ENCODE assay signal across 23 mouse cellular contexts in genomic region chr2:109936410-109936755, GRCm38 (mm10). TPM values are rescaled to one million over a fixed set of nuclear protein-coding genes. Genes with fewer than 3 reads are reported as not detected.
DNase-seq lines count a peak whose midpoint lies in the region; ATAC-seq and TF ChIP-seq lines count a peak whose summit lies in the region.
"Had no signal": no experiment of that assay in that cellular context is flagged by ENCODE, and none has a peak within 500 bp of the region (broad histone marks: within the 10 kb centered on the region; RNA-seq: fewer than 3 reads in every experiment).

No protein-coding gene starts in this region.

- H3K4me1 ChIP-seq in heart, embryonic 14.5 days (ENCODE audit: control insufficient read depth in 2 of 2, insufficient read depth in 2 of 2, low read length in 2 of 2), result peaks cover 12 to 36% of the 10 kb centered on the region in 2 experiments
- peaks cover 42% of the 10 kb centered on the region for H3K4me1 ChIP-seq in liver, adult 2 months (ENCODE audit: control insufficient read depth, insufficient read depth, low read length)
- H3K4me1 ChIP-seq in stomach, postnatal 0 days (replicated peaks; ENCODE audit: control insufficient read depth, insufficient read depth), result no peaks in the 10 kb centered on the region; the same call in 1 of the 2 replicates

- no peak overlapping the region for H3K27ac ChIP-seq in heart, embryonic 14.5 days (replicated peaks in 1 of 2; ENCODE audit: control insufficient read depth in 1 of 2, insufficient read depth in 1 of 2, low read depth in 2 of 2, low read length in 2 of 2)
- H3K27ac ChIP-seq in liver, adult 2 months (replicated peaks; ENCODE audit: insufficient read depth, low read depth, low read length), result peak overlapping the region; percentile 83
- H3K27ac ChIP-seq in stomach, postnatal 0 days (replicated peaks), result no peak overlapping the region
- H3K27ac ChIP-seq: heart, embryonic 10.5 days; hindbrain, embryonic 12.5 days; hindbrain, postnatal 0 days; limb, embryonic 12.5 days; neural tube, embryonic 12.5 days; stomach, embryonic 15.5 days had no signal

- H3K4me3 ChIP-seq in heart, embryonic 14.5 days (ENCODE audit: control insufficient read depth in 1 of 2, insufficient read depth in 1 of 2, low read depth in 1 of 2, low read length in 2 of 2), result no peak overlapping the region
- H3K4me3 ChIP-seq in liver, adult 2 months (ENCODE audit: insufficient read depth, low read depth, low read length), result no peak overlapping the region
- H3K4me3 ChIP-seq in stomach, postnatal 0 days (ENCODE audit: low read depth, low read length), result no peak overlapping the region
- H3K4me3 ChIP-seq: heart, embryonic 10.5 days; hindbrain, embryonic 12.5 days; limb, embryonic 12.5 days; neural tube, embryonic 12.5 days; stomach, embryonic 15.5 days had no signal

- H3K9ac ChIP-seq in heart, embryonic 14.5 days (ENCODE audit: low read length), result no peak overlapping the region
- H3K9ac ChIP-seq in liver, adult 2 months (ENCODE audit: low read depth, low read length), result no peak overlapping the region
- H3K9ac ChIP-seq in stomach, postnatal 0 days (ENCODE audit: low read length), result no peak overlapping the region
- H3K9ac ChIP-seq: hindbrain, embryonic 12.5 days; limb, embryonic 12.5 days; neural tube, embryonic 12.5 days; stomach, embryonic 15.5 days had no signal

- 38% methylated on average over 2 of the region's 2 CpGs for WGBS in heart, embryonic 14.5 days
- WGBS in liver, adult 2 months, result 22% methylated on average over 2 of the region's 2 CpGs
- 43% methylated on average over 2 of the region's 2 CpGs for WGBS in stomach, postnatal 0 days

- H3K36me3 ChIP-seq in heart, embryonic 14.5 days (ENCODE audit: control insufficient read depth, insufficient read depth, low read length), result no peaks in the 10 kb centered on the region
- H3K36me3 ChIP-seq in liver, adult 2 months (ENCODE audit: control insufficient read depth, insufficient read depth, low read length), result 0 out of 2 replicates have a peak, but pooled peaks cover 2% of the 10 kb centered on the region
- no peaks in the 10 kb centered on the region for H3K36me3 ChIP-seq in stomach, postnatal 0 days (ENCODE audit: control insufficient read depth, insufficient read depth, low read length)
- H3K36me3 ChIP-seq: heart, embryonic 10.5 days; hindbrain, embryonic 12.5 days; neural tube, embryonic 12.5 days; stomach, embryonic 15.5 days had no signal

- H3K9me3 ChIP-seq in heart, embryonic 14.5 days (ENCODE audit: control insufficient read depth, low read length), result no peaks in the 10 kb centered on the region
- H3K9me3 ChIP-seq in stomach, postnatal 0 days (ENCODE audit: control insufficient read depth, low read length), result no peaks in the 10 kb centered on the region
- H3K9me3 ChIP-seq: heart, embryonic 10.5 days; hindbrain, embryonic 12.5 days; limb, embryonic 12.5 days; neural tube, embryonic 12.5 days; stomach, embryonic 15.5 days had no signal

- H3K4me2 ChIP-seq in heart, embryonic 14.5 days (ENCODE audit: low read length), result 0 out of 2 replicates have a peak overlapping the region, but pooled peaks have one; percentile 6
- no peak overlapping the region for H3K4me2 ChIP-seq in stomach, postnatal 0 days (replicated peaks; ENCODE audit: low read depth)
- H3K4me2 ChIP-seq: hindbrain, embryonic 12.5 days; limb, embryonic 12.5 days; neural tube, embryonic 12.5 days; stomach, embryonic 15.5 days had no signal

- no peak for TF ChIP-seq EP300 in stomach, postnatal 0 days (optimal IDR thresholded peaks at IDR 0.05)

- intact Hi-C loops in heart, postnatal 14 days (cut with DNase I), result no loop called here

- TF ChIP-seq CTCF in liver, adult 2 months (IDR thresholded peaks at IDR 0.05; ENCODE audit: low read depth, low read length), result no peak
- TF ChIP-seq CTCF in stomach, postnatal 0 days (IDR thresholded peaks at IDR 0.05; ENCODE audit: low read depth), result no peak

- no peaks in the 10 kb centered on the region for H3K27me3 ChIP-seq in heart, embryonic 14.5 days (ENCODE audit: control insufficient read depth, insufficient read depth, low read length)
- no peaks in the 10 kb centered on the region for H3K27me3 ChIP-seq in liver, adult 2 months (ENCODE audit: control insufficient read depth, insufficient read depth, low read length)
- no peaks in the 10 kb centered on the region for H3K27me3 ChIP-seq in stomach, postnatal 0 days (ENCODE audit: control insufficient read depth, insufficient read depth, low read length)
- H3K27me3 ChIP-seq: hindbrain, embryonic 12.5 days; limb, embryonic 12.5 days; neural tube, embryonic 12.5 days; stomach, embryonic 15.5 days had no signal

- no peak for DNase-seq in heart, postnatal 14 days
- DNase-seq in liver, adult 2 months (ENCODE audit: extremely low read depth, low read depth, low spot score), result peak; percentile 28
- DNase-seq in liver (no peak), ES-CJ7 (ENCODE audit: low read depth, low spot score) (peak; percentile 27)
- peak; percentile 64 for DNase-seq in Muller cell, postnatal 12 days (ENCODE audit: inconsistent ontology term)
- DNase-seq in right cerebral cortex, postnatal 10 days (ENCODE audit: low spot score in 2 of 2), result no peak
- no peak for DNase-seq in stomach, postnatal 0 days (ENCODE audit: low spot score)
- DNase-seq: adrenal gland, postnatal 10 days; B cell, adult 2 months; cerebellum, adult 8-10 months; cerebellum, postnatal 25 days; gastrocnemius, postnatal 14 days; kidney, postnatal 25 days; right cerebral cortex, postnatal 25 days; thymus, postnatal 14 days had no signal

- peaks cover 37% of the 10 kb centered on the region for H3K79me2 ChIP-seq in liver, adult 2 months (ENCODE audit: control insufficient read depth, insufficient read depth, low read length)

- no peak for ATAC-seq in heart, embryonic 14.5 days (ENCODE audit: insufficient number of reproducible peaks, insufficient read depth, low FRiP score, low read depth)
- ATAC-seq in stomach, postnatal 0 days (ENCODE audit: low FRiP score, low TSS enrichment), result no peak
- ATAC-seq: hindbrain, postnatal 0 days; midbrain, embryonic 16.5 days had no signal

- no peak for TF ChIP-seq POLR2A in liver, adult 2 months (IDR thresholded peaks at IDR 0.05; ENCODE audit: extremely low read depth, insufficient read depth, low read length)

RNA-seq across cellular contexts. Expression of gene Lgr4, which starts 18.9 kb away (rescaled TPM):
- 19.3 and 20.8 TPM in 2 replicates for polyA plus RNA-seq in heart, embryonic 14.5 days (2014; fragmentation: Nextera tagmentation; extraction: Ambion mirVana)
- total RNA-seq in heart, postnatal 14 days (2021), result 10 to 100 TPM; 28.0 to 29.2 TPM
- total RNA-seq in liver, adult 2 months (2014; rRNA removed), result 53.9 and 61.8 TPM in 2 replicates
- 16.9 and 19.3 TPM in 2 replicates for polyA plus RNA-seq in liver, adult 2 months (2012; rRNA removed)
- 15.0 and 16.0 TPM in 2 replicates for polyA plus RNA-seq in stomach, postnatal 0 days (2015; fragmentation: Nextera tagmentation; extraction: Ambion mirVana)

RNA-seq across cellular contexts. Expression of gene Lin7c, which starts 45.7 kb away (rescaled TPM):
- polyA plus RNA-seq in heart, embryonic 14.5 days (2014; fragmentation: Nextera tagmentation; extraction: Ambion mirVana), result 43.0 and 44.3 TPM in 2 replicates
- total RNA-seq in heart, postnatal 14 days (2021), result 10 to 100 TPM; 45.2 to 46.4 TPM
- total RNA-seq in liver, adult 2 months (2014; rRNA removed), result 32.6 and 35.8 TPM in 2 replicates
- polyA plus RNA-seq in liver, adult 2 months (2012; rRNA removed), result 5.3 and 5.4 TPM in 2 replicates
- 36.1 and 38.4 TPM in 2 replicates for polyA plus RNA-seq in stomach, postnatal 0 days (2015; fragmentation: Nextera tagmentation; extraction: Ambion mirVana)

Comparison
In these comparisons a context has a peak if more than half of its experiments do, and no peak if none do; other contexts are left out.
1. DNase-seq: peak in liver, adult 2 months (single experiment), ES-CJ7 (single experiment) and Muller cell, postnatal 12 days (single experiment); none in heart, postnatal 14 days (0 of 2), liver (single experiment), right cerebral cortex, postnatal 10 days (0 of 2) and stomach, postnatal 0 days (single experiment).